Mouse (Mus musculus) stomach, postnatal 0 days (tissue): ENCODE measurements at regions not wholly inside any gene's neighbourhood (a gene's known extent, or its start where the extent isn't known, plus 50 kb on each side); places are given as distances from the start of the nearest gene placed in this dataset.

Experiments used
- CTCF ChIP-seq: IDR thresholded peaks from 2 replicates; pipeline ENCODE4 v1.5.1; 2016; ENCODE audit warnings: antibody characterized with exemption, low read depth, mild to moderate bottlenecking, moderate library complexity
- EP300 ChIP-seq: optimal IDR thresholded peaks from 2 replicates; pipeline ENCODE3; 2016; ENCODE audit warnings: antibody characterized with exemption

DNA sequence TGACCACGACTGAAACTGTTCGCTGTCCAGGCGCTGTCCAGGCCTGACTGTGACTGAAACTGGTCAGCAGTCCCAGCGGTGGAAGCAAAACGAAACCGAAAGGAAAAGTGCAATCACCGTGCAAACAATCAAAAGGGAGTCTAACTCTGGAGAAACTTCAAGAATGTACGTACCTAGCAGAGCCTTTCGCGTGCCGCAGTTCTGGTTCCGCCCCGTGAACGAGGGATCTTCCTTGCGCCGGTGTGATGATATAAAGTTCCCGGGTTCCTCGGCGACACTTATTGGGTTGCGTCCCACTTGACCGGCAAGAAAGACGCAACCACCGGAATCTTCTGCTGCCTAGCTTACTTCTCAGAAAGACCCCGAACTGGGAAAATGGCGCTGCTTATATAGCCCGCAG, 96.4 kb downstream of the Rpia start:
- TF ChIP-seq EP300 = no peak
- TF ChIP-seq CTCF = no peak
